Mouse (Mus musculus): ENCODE measurements around the gene Dph3. TPM values are rescaled to one million over a fixed set of nuclear protein-coding genes. Genes with fewer than 3 reads are reported as not detected.
"Not testable (repeated sequence)": the region's sequence is repeated elsewhere in the genome, so short reads cannot be mapped to it uniquely, and the experiment has no call there.

Gene Dph3
- 74.9 and 84.6 TPM in 2 replicates for polyA plus RNA-seq (2015; fragmentation: Nextera tagmentation; extraction: Ambion mirVana)

DNA sequence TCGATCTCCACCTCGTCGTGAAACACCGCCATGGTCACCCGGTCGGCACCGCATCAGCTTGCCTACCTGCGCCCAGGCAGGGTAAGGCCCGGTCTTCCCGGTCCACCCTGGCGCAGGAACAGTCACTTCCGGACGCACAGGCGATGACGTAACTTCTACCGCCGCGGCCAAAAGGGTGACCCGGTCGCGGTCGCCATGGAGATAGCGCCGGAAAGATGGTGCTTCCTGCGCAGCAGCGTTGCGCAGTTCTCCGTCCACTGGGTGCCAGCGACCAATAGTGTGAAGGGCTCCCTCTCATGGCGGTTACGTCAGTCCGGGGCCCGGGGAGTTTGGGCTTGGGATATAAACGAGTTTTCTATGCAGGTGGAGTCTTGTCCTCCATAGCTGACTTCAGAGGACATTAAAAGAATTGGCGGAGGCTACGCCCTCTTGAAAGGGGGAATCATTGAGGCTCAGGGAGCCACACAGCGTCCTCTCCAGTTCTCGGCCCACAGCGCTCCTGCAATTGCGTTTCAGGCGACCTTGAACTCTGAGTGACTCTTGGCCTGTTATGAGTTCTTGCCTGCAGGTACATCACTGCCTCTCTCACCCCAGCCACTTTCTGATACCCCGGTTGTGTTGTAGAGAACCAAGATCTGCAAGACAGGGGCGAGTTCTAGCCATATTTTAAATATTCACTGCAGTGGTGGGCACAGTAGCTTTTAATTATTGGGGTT lies at the start of gene Dph3:
Gene Dph3 (minus strand): TSS at position 244 of the 716 bp plus-strand sequence.
- H3K9me3 ChIP-seq: no peaks in the 10 kb centered on the region
- H3K9ac ChIP-seq: peak within 1 kb of the TSS; percentile 72
- peak; percentile 97 for ATAC-seq (ENCODE audit: borderline replicate concordance, extremely low read depth, low FRiP score, low TSS enrichment)
- H3K27me3 ChIP-seq: no peaks in the 10 kb centered on the region
- H3K4me2 ChIP-seq: peak within 1 kb of the TSS; percentile 71
- H3K36me3 ChIP-seq: peaks cover 22% of the 10 kb centered on the region
- H3K4me3 ChIP-seq: peak within 1 kb of the TSS; percentile 68
- WGBS: 0% methylated on average over 43 of the region's 43 CpGs
- H3K4me1 ChIP-seq: peaks cover 8% of the 10 kb centered on the region
- H3K27ac ChIP-seq: peak within 1 kb of the TSS; percentile 87

DNA sequence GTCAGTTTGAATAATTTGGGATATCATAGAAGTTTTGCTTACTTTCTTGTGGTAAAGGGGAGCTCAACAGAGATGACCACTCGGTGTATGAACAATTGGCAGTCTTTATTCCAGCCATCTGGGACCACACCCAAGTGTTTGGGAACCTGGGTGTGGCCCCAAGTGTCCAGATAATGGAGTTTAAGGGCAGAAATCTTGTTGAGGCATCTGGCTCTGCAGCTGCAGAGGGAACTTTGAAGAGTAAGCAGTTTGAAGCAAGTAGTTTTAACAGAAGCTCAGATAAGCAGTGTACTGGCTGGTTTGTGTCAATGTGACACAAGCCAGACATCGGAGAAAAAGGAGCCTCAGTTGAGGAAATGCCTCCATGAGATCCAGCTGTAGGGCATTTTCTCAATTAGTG lies 48.8 kb upstream of the Dph3 start:
- Histone ChIP-seq H3K27ac (no peak overlapping the region), H3K36me3 (no peaks in the 10 kb centered on the region), H3K9ac (no peak overlapping the region), H3K9me3 (no peaks in the 10 kb centered on the region), H3K4me2 (no peak overlapping the region), H3K4me1 (no peaks in the 10 kb centered on the region), H3K27me3 (no peaks in the 10 kb centered on the region), H3K4me3 (no peak overlapping the region)
- 51% methylated on average over 2 of the region's 2 CpGs for WGBS
- ATAC-seq (ENCODE audit: borderline replicate concordance, extremely low read depth, low FRiP score, low TSS enrichment): no peak

DNA sequence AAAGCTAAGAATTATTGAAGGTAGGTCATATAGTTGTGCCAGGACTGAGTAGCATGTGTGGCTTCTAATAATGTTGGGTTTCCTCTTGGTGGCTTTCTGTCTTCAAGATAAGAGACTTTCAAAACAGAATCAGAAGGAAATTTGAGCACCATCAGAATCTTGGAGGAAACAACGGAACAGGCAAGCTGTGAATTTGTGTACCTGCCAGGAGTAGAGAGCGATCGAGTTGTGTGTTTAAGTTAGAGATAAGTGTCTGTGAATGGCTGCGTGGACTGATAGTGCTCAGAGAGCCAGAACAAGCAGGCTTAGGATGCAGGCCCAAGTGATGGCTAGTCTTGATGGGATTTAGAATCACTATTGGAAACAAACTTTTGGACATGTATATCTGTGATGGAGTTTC lies 46.3 kb upstream of the Dph3 start:
- Histone ChIP-seq H3K4me3 (no peak overlapping the region), H3K27me3 (no peaks in the 10 kb centered on the region), H3K9ac (no peak overlapping the region), H3K27ac (no peak overlapping the region), H3K4me2 (no peak overlapping the region), H3K9me3 (no peaks in the 10 kb centered on the region), H3K36me3 (no peaks in the 10 kb centered on the region), H3K4me1 (no peaks in the 10 kb centered on the region)
- no peak for ATAC-seq (ENCODE audit: borderline replicate concordance, extremely low read depth, low FRiP score, low TSS enrichment)
- WGBS: 31% methylated on average over 4 of the region's 4 CpGs

DNA sequence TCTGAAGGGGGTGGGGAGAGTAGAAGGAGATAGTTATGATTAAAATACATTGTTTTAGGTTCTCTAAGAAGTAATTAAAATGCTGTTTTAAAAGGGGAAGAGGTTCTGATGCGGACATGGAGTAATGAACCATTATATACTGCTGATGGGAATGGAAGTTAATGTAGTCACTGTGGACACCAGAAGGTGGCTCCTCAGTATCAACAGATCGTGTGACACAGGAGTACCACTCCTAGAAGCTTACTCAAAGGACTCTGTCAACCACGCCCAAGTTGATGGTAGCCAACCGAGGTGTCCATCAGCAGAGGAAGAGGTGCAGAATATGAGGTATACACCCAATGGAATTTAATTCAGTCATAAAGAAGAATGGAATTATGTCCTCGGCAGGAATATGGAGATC lies 42.9 kb upstream of the Dph3 start:
- Histone ChIP-seq H3K9me3 (no peaks in the 10 kb centered on the region), H3K9ac (no peak overlapping the region), H3K27ac (no peak overlapping the region), H3K4me2 (no peak overlapping the region), H3K36me3 (no peaks in the 10 kb centered on the region), H3K4me3 (no peak overlapping the region), H3K27me3 (no peaks in the 10 kb centered on the region), H3K4me1 (no peaks in the 10 kb centered on the region)
- no peak for ATAC-seq (ENCODE audit: borderline replicate concordance, extremely low read depth, low FRiP score, low TSS enrichment)
- WGBS: 79% methylated on average over 5 of the region's 5 CpGs

DNA sequence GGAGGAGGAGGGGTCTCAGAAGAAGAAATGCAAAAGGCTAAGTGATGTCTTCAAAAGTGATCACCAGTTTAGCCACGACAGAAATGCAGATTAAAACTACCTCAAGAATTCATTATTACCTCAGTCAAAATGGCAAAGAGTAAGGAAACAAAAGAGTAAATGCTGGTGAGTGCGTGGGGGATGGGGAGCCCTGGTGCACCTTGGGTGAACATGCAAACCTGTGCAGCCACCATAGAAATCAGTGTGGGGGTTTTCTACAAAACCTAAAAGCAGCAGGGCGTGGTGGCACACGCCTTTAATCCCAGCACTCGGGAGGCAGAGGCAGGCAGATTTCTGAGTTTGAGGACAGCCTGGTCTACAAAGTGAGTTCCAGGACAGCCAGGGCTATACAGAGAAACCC lies 39.7 kb upstream of the Dph3 start:
- not testable (repeated sequence) for ATAC-seq (ENCODE audit: borderline replicate concordance, extremely low read depth, low FRiP score, low TSS enrichment)
- WGBS: 85% methylated on average over 5 of the region's 5 CpGs

DNA sequence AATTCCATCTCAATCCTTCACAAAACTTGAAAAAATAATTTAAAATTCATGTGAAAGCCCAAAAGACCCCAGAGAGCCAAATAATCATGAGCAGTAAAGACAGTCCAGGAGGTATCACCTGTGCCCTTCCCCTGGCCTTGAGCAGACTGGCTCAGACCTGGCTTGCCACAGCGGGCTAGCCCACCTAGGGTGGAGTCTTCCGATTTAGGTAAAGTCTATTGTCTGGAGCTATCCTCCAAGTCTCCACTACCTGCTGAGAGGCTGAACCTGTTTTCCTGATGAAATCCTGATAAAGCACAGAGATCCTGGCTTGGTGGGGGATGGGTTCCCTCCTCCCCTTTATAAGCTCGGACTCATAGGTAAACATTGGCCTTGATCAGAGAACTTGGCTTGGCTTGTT lies 38.7 kb upstream of the Dph3 start:
- H3K27me3 ChIP-seq: no peaks in the 10 kb centered on the region
- H3K4me1 ChIP-seq: no peaks in the 10 kb centered on the region
- no peaks in the 10 kb centered on the region for H3K9me3 ChIP-seq
- no peak overlapping the region for H3K4me3 ChIP-seq
- no peak overlapping the region for H3K4me2 ChIP-seq
- ATAC-seq (ENCODE audit: borderline replicate concordance, extremely low read depth, low FRiP score, low TSS enrichment): no peak
- no peak overlapping the region for H3K9ac ChIP-seq
- WGBS: 49% methylated on average over 3 of the region's 3 CpGs
- no peak overlapping the region for H3K27ac ChIP-seq
- H3K36me3 ChIP-seq: no peaks in the 10 kb centered on the region

More for the DNA sequence above, 39.7 kb upstream of the Dph3 start:
- H3K9me3 ChIP-seq, H3K9ac ChIP-seq, H3K27me3 ChIP-seq, H3K27ac ChIP-seq, H3K4me2 ChIP-seq, H3K36me3 ChIP-seq, H3K4me3 ChIP-seq, H3K4me1 ChIP-seq: not testable (repeated sequence)

DNA sequence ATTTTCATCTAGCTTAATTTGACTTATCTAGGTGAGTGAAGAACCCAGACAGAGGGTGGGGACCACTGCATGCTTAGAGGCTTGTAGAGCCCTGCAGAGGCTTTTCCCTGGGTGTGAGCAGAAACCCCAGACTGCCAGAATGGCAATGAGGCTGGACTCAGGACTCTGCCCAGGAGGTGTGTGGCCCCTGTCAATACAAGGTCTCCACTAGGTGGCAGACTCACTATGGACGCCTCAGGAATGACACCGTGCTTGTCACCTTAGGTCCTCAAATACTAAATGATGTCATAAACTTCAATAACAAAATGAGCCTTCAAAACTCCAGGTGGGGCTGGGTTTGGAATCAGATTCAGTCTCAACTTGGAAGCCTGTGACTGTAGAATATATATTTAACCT lies 36.4 kb upstream of the Dph3 start:
- WGBS: 55% methylated on average over 2 of the region's 2 CpGs
- Histone ChIP-seq H3K27me3 (no peaks in the 10 kb centered on the region), H3K27ac (no peak overlapping the region), H3K4me3 (no peak overlapping the region), H3K4me1 (no peaks in the 10 kb centered on the region), H3K9me3 (no peaks in the 10 kb centered on the region), H3K9ac (no peak overlapping the region), H3K36me3 (no peaks in the 10 kb centered on the region), H3K4me2 (no peak overlapping the region)
- ATAC-seq (ENCODE audit: borderline replicate concordance, extremely low read depth, low FRiP score, low TSS enrichment): no peak

DNA sequence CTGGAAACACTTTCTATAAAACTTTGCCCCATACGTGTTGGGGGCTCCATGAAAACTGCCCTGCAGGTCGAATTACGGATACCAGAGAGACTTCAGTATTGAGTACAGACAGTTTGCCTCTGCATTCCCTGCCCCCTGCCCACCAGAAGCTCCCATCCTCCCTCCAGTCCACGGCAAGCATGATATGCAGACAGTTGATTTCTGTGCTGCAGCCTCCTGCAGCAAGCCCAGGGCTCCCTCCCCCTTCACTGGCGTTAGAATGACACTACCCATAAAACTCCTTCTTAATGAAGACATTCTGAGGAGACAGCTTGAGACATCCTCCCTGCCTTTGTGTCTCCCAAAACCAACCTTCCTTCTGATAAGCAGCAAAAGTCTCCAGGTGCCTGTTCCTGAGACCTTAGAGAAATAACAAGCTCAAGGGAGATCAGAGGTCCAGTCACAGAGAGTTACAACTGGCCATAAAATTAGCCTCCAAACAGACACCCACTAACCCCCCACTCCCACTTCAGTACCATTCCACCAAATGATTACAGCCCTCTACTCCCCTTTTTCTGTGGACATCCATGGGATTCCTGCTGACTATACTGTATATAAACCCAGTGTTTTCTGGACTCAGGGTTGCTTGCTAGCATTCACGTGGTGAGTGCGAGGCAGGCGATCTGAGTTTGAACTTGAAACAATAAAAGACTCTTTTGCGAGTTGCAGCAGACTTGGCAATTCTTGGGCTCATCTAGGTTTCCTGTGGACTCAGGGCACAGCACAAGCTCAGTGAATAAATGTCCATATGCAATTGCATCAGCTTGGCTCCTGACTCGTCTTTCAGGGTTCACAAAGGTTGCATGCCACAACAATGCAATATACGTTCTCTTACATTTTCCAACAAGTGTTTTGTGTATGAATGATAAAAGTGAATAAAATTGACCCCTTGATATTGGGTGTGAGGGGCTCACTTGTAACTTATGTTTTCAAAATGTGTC lies 35.7 kb upstream of the Dph3 start:
- Histone ChIP-seq H3K36me3 (no peaks in the 10 kb centered on the region), H3K4me3 (no peak overlapping the region), H3K9me3 (no peaks in the 10 kb centered on the region), H3K4me1 (no peaks in the 10 kb centered on the region), H3K27me3 (no peaks in the 10 kb centered on the region), H3K9ac (no peak overlapping the region), H3K27ac (no peak overlapping the region), H3K4me2 (no peak overlapping the region)
- ATAC-seq (ENCODE audit: borderline replicate concordance, extremely low read depth, low FRiP score, low TSS enrichment): no peak
- 69% methylated on average over 11 of the region's 11 CpGs for WGBS

DNA sequence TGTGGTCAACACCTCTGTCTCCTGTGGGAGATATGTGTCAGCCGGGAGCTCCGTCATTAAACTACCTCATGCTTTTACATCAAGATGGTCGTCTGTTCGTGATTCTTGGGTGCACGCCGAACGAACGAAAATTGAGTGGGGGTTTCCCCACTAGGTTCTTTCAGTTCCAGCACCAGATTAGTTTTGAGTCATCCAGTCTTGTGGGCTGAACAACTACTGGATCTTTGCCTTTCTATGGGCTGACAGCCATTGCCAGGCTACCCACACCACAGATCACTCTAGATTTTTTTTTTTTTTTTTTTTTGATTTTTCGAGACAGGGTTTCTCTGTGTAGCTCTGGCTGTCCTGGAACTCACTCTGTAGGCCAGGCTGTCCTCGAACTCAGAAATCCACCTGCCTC lies 26.6 kb upstream of the Dph3 start:
- H3K9me3 ChIP-seq; ATAC-seq (ENCODE audit: borderline replicate concordance, extremely low read depth, low FRiP score, low TSS enrichment): not testable (repeated sequence)
- WGBS: 84% methylated on average over 10 of the region's 10 CpGs

DNA sequence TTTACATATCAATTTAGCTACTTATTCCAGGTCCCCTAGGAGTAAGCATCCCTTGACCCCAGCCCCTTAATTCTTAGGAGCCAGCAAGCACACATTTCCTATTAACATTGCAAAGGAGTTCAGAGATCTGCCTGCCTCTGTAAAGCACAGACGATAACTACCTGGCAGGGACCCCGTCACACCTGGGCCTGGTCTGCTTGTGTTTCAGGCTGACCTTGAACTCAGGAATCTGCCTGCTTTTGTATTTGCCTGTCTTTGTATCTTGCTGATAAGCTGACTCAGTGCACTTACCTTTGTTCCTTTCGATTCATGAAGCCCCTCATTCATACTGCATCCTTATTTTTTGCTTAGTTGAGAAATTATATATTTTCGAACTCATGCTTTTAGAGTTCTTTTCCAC lies 21.4 kb upstream of the Dph3 start:
- Histone ChIP-seq H3K27me3 (no peaks in the 10 kb centered on the region), H3K9ac (no peak overlapping the region), H3K4me2 (no peak overlapping the region), H3K27ac (no peak overlapping the region), H3K4me3 (no peak overlapping the region), H3K9me3 (no peaks in the 10 kb centered on the region), H3K36me3 (peaks cover 4% of the 10 kb centered on the region; the same call in 1 of the 2 replicates), H3K4me1 (no peaks in the 10 kb centered on the region)
- 90% methylated on average over 4 of the region's 4 CpGs for WGBS
- ATAC-seq (ENCODE audit: borderline replicate concordance, extremely low read depth, low FRiP score, low TSS enrichment): no peak

More for the DNA sequence above, 26.6 kb upstream of the Dph3 start:
- not testable (repeated sequence) for H3K36me3 ChIP-seq, H3K4me3 ChIP-seq, H3K27ac ChIP-seq, H3K27me3 ChIP-seq, H3K9ac ChIP-seq, H3K4me2 ChIP-seq, H3K4me1 ChIP-seq

DNA sequence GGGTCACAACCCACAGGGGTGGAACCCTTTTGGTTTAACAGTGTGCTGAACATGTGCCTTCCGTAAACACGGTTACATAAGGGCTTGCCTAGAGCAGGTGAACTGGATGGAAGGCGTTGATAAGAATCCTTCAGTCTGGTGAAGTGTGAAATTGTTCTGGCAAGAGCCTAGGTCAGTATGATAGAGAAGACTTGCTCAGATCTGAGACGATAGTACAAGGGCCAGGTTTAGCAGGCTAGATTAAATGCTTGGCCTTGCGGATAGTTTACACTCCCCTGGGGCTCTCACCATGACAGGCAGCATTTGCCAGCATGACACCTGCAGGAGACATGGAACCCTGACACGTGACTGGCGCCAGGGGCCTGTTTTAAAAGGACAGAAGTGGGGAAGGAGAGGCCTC lies 20.1 kb upstream of the Dph3 start:
- Histone ChIP-seq H3K4me1 (no peaks in the 10 kb centered on the region), H3K9me3 (no peaks in the 10 kb centered on the region), H3K4me2 (no peak overlapping the region), H3K27ac (no peak overlapping the region), H3K4me3 (no peak overlapping the region), H3K9ac (no peak overlapping the region), H3K27me3 (no peaks in the 10 kb centered on the region), H3K36me3 (peaks cover 4% of the 10 kb centered on the region; the same call in 1 of the 2 replicates)
- no peak for ATAC-seq (ENCODE audit: borderline replicate concordance, extremely low read depth, low FRiP score, low TSS enrichment)
- WGBS: 32% methylated on average over 7 of the region's 7 CpGs

DNA sequence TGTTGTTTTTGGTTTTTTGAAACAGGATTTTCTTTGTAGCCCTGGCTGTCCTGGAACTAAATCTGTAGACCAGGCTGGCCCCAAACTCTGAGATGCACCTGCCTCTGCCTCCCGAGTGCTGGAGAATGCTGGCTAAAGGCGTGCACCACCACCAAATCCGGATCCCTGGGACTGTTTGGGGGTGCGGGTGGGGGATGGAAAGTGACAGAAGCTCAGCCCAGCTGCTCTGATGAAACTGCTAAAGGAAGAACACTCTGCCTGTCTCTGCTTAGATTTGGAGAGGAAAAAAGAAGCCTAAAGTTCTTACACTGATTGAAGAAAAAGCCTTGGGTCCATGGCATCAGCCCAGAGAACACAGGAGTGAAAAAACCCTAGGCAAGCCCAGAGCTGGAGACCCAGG lies 18.0 kb upstream of the Dph3 start:
- WGBS: 88% methylated on average over 4 of the region's 4 CpGs

More for the DNA sequence above, 18.0 kb upstream of the Dph3 start:
- Histone ChIP-seq H3K9ac (no peak overlapping the region), H3K36me3 (peaks cover 21% of the 10 kb centered on the region), H3K4me1 (no peaks in the 10 kb centered on the region), H3K27me3 (no peaks in the 10 kb centered on the region), H3K27ac (no peak overlapping the region), H3K4me3 (no peak overlapping the region), H3K4me2 (no peak overlapping the region), H3K9me3 (no peaks in the 10 kb centered on the region)
- ATAC-seq (ENCODE audit: borderline replicate concordance, extremely low read depth, low FRiP score, low TSS enrichment): no peak
